Mouse (Mus musculus): Measurements from ENCODE around the gene Cbx3. TPM values are rescaled to one million over a fixed set of nuclear protein-coding genes. Genes with fewer than 3 reads are reported as not detected.

The Cbx3 gene
- polyA plus RNA-seq, 2 experiments = 50.6 to 264 TPM

DNA sequence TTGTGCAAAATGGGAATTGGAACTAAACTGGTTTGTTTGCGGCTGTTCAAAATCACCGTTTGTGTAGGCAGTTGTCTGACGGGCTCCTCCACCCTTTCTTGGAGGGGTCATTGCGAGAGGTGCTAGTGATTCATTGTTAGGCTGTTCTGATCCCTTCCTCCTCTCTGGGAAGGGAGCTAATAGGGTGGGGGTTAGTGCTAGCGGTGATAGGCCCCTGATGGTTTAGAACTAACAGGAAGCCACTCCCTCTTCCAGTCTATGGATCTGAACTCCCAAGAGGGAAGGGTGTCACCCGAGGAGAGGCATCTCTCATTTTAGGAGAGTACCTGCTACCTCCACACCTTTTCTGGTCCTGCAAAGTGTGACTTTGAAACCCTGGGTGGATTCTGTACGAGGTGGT, 35.9 kb upstream of the Cbx3 start:
- Histone ChIP-seq H3K4me1 (replicated peaks; ENCODE audit: control insufficient read depth in 2 of 2, insufficient read depth in 2 of 2, low read length in 1 of 2) (peaks cover 0 to 6% of the 10 kb centered on the region in 2 experiments; a peak in 3 of 4 replicates), H3K4me3 (ENCODE audit: insufficient read depth in 1 of 2, low read depth in 2 of 2, low read length in 2 of 2) (no peak overlapping the region), H3K36me3 (replicated peaks; ENCODE audit: control insufficient read depth, insufficient read depth, low read depth) (no peaks in the 10 kb centered on the region), H3K4me2 (ENCODE audit: low read depth) (no peak overlapping the region), H3K27me3 (ENCODE audit: control insufficient read depth, insufficient read depth, low read length) (peaks cover 44% of the 10 kb centered on the region), H3K27ac (no peak overlapping the region), H3K9ac (replicated peaks) (no peak overlapping the region), H3K9me3 (ENCODE audit: control insufficient read depth, low read length) (no peaks in the 10 kb centered on the region)
- 28% methylated on average over 7 of the region's 7 CpGs for WGBS (ENCODE audit: insufficient replicate concordance)
- no peak for DNase-seq (ENCODE audit: low read depth in 3 of 3, low spot score in 3 of 3)
- no peak for ATAC-seq (ENCODE audit: insufficient read depth)
- TF ChIP-seq CTCF (IDR thresholded peaks at IDR 0.05; ENCODE audit: low read depth) (no peak), EP300 (IDR thresholded peaks at IDR 0.05; ENCODE audit: low read depth) (no peak)

DNA sequence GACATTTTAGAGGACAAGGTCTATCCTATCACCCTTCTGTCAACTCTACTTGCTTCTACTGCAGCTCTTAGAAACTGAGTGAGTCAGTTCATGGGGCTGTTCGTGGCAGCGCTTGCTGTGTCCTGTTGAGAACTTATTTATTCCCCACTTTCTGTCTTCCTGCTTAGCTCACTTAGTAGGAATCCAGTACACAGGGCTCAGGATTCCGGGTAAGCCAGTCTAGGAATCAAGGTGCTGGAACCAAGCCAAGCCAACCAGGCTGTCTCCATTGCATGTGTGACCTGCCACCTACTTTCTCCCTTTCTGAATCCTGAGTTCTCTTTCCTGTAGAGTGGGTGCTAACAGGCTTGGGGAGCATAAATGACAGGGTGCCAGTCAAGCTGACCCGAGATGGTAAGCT, 32.5 kb upstream of the Cbx3 start:
- Histone ChIP-seq H3K9me3 (ENCODE audit: control insufficient read depth, low read length) (no peaks in the 10 kb centered on the region), H3K4me2 (ENCODE audit: low read depth) (no peak overlapping the region), H3K4me1 (replicated peaks; ENCODE audit: control insufficient read depth in 2 of 2, insufficient read depth in 2 of 2, low read length in 1 of 2) (peaks cover 0 to 4% of the 10 kb centered on the region in 2 experiments; a peak in 2 of 4 replicates), H3K27ac (no peak overlapping the region), H3K36me3 (replicated peaks; ENCODE audit: control insufficient read depth, insufficient read depth, low read depth) (no peaks in the 10 kb centered on the region), H3K4me3 (ENCODE audit: insufficient read depth in 1 of 2, low read depth in 2 of 2, low read length in 2 of 2) (no peak overlapping the region), H3K27me3 (ENCODE audit: control insufficient read depth, insufficient read depth, low read length) (peaks cover 35% of the 10 kb centered on the region), H3K9ac (replicated peaks) (no peak overlapping the region)
- no peak for TF ChIP-seq CTCF (IDR thresholded peaks at IDR 0.05; ENCODE audit: low read depth)
- no peak for TF ChIP-seq EP300 (IDR thresholded peaks at IDR 0.05; ENCODE audit: low read depth)
- WGBS (ENCODE audit: insufficient replicate concordance) = 55% methylated on average over 4 of the region's 4 CpGs
- ATAC-seq (ENCODE audit: insufficient read depth) (no peak), DNase-seq (ENCODE audit: low read depth in 3 of 3, low spot score in 3 of 3) (no peak)

DNA sequence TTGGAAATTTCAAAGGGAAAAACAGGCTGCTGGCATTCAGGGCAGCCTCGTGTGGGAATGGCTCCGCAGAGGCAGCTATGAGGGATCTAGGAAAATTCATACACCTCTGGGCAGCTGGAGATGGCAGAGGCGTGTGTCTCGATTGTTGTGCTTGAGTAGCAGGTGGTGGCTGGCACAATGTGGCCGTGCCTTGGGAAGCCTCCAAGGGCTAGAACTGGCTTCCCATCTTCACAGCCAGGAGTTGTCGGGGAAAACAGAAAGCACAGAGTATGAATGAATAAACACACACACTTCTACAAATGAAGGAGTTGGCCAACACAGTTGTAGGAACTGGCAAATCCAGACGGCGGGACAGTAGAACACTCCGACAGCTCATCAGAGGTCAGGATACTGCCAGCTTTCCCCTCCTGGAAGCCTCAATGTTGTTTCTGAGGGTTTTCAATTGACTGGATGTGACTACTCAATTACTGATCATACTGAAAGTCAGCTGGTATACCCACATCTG, 31.3 kb upstream of the Cbx3 start:
- no peak for ATAC-seq (ENCODE audit: insufficient read depth)
- Histone ChIP-seq H3K4me3 (ENCODE audit: insufficient read depth in 1 of 2, low read depth in 2 of 2, low read length in 2 of 2) (no peak overlapping the region), H3K4me1 (replicated peaks; ENCODE audit: control insufficient read depth in 2 of 2, insufficient read depth in 2 of 2, low read length in 1 of 2) (no peaks in the 10 kb centered on the region), H3K4me2 (ENCODE audit: low read depth) (no peak overlapping the region), H3K36me3 (replicated peaks; ENCODE audit: control insufficient read depth, insufficient read depth, low read depth) (no peaks in the 10 kb centered on the region), H3K27me3 (ENCODE audit: control insufficient read depth, insufficient read depth, low read length) (peaks cover 23% of the 10 kb centered on the region), H3K27ac (no peak overlapping the region), H3K9ac (replicated peaks) (no peak overlapping the region), H3K9me3 (ENCODE audit: control insufficient read depth, low read length) (no peaks in the 10 kb centered on the region)
- TF ChIP-seq EP300 (IDR thresholded peaks at IDR 0.05; ENCODE audit: low read depth) (no peak), CTCF (IDR thresholded peaks at IDR 0.05; ENCODE audit: low read depth) (no peak)
- WGBS (ENCODE audit: insufficient replicate concordance) = 72% methylated on average over 9 of the region's 9 CpGs
- DNase-seq (ENCODE audit: low read depth in 3 of 3, low spot score in 3 of 3) = no peak

DNA sequence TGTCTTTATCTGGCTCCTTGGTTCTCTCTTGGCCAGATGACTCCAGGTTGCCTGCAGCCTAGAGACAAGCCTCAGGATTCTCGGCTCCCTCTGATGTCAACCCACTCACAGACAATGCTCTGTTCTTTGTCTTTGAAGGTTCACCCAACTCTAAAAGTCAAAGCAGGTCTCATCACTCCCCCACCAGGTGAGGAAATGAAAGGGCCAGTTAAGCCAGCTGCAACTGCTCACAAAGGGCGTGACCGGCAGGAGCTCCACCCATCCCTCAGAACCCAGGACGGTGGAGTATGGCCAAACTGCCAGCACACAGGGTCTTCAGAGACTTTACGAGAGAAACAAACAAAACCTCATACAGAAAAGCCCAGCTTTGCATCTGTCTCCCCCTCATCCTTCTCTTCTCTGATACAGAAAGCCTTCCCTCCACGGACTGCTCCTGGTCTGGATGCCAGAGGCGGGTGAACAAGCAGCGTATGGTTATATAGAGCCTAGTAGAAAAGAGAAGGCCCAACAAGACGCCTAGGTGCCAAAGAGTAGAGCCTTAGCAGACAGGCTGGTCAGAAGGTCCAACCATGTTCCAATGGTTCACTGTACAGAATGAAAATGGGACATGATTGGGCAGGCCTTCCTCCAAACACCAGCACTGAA, 27.8 kb upstream of the Cbx3 start:
- H3K27me3 ChIP-seq (ENCODE audit: control insufficient read depth, insufficient read depth, low read length) = peaks cover 3% of the 10 kb centered on the region
- ATAC-seq (ENCODE audit: insufficient read depth) (no peak), DNase-seq (ENCODE audit: low read depth in 3 of 3, low spot score in 3 of 3) (no peak)
- 47% methylated on average over 9 of the region's 9 CpGs for WGBS (ENCODE audit: insufficient replicate concordance)
- TF ChIP-seq CTCF (IDR thresholded peaks at IDR 0.05; ENCODE audit: low read depth) (no peak), EP300 (IDR thresholded peaks at IDR 0.05; ENCODE audit: low read depth) (no peak)
- H3K4me1 ChIP-seq (replicated peaks; ENCODE audit: control insufficient read depth in 2 of 2, insufficient read depth in 2 of 2, low read length in 1 of 2) = no peaks in the 10 kb centered on the region
- no peak overlapping the region for H3K4me3 ChIP-seq (ENCODE audit: insufficient read depth in 1 of 2, low read depth in 2 of 2, low read length in 2 of 2)
- no peaks in the 10 kb centered on the region for H3K9me3 ChIP-seq (ENCODE audit: control insufficient read depth, low read length)
- H3K27ac ChIP-seq = no peak overlapping the region
- no peaks in the 10 kb centered on the region for H3K36me3 ChIP-seq (replicated peaks; ENCODE audit: control insufficient read depth, insufficient read depth, low read depth)
- no peak overlapping the region for H3K9ac ChIP-seq (replicated peaks)
- H3K4me2 ChIP-seq (ENCODE audit: low read depth) = no peak overlapping the region

DNA sequence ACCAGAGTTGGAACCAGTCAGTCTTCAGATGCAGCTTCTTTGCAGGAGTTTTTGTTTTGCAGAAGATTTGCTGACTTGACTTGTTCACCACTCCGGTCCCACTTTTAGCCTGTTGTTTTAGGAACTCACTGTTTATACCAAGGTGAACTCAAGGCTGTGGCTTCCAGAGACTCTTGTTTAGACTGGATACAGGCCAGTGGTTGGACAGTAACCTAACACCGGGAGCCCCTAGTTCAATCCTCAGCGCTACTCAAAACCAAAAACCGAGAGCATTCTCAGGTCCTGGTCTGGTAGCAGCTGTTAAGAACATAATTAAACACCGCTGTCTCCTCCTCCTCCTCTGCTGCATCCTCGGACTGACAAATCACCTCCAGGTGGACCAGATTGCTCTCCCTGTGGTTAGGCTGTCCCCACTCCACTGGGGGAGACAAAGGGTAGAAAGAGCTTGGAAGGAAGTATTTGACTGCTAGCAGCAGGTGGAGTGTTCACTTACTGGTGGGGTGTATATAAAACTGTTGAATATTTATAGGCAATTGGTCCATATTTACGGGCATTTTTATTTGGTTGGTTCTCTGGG, 17.1 kb upstream of the Cbx3 start:
- WGBS (ENCODE audit: insufficient replicate concordance) = 67% methylated on average over 7 of the region's 7 CpGs
- no peak overlapping the region for H3K4me3 ChIP-seq (ENCODE audit: insufficient read depth in 1 of 2, low read depth in 2 of 2, low read length in 2 of 2)

More for the DNA sequence above, 17.1 kb upstream of the Cbx3 start:
- Histone ChIP-seq H3K9ac (replicated peaks) (no peak overlapping the region), H3K36me3 (replicated peaks; ENCODE audit: control insufficient read depth, insufficient read depth, low read depth) (peaks cover 9% of the 10 kb centered on the region), H3K4me1 (replicated peaks; ENCODE audit: control insufficient read depth in 2 of 2, insufficient read depth in 2 of 2, low read length in 1 of 2) (peaks cover 0 to 4% of the 10 kb centered on the region in 2 experiments; a peak in 1 of 4 replicates), H3K9me3 (ENCODE audit: control insufficient read depth, low read length) (no peaks in the 10 kb centered on the region), H3K27me3 (ENCODE audit: control insufficient read depth, insufficient read depth, low read length) (no peaks in the 10 kb centered on the region), H3K4me2 (ENCODE audit: low read depth) (no peak overlapping the region), H3K27ac (no peak overlapping the region)
- ATAC-seq (ENCODE audit: insufficient read depth) (no peak), DNase-seq (ENCODE audit: low read depth in 3 of 3, low spot score in 3 of 3) (no peak)
- no peak for TF ChIP-seq EP300 (IDR thresholded peaks at IDR 0.05; ENCODE audit: low read depth)
- TF ChIP-seq CTCF (IDR thresholded peaks at IDR 0.05; ENCODE audit: low read depth) = no peak

All from liver, embryonic 14.5 days (tissue).